Mouse (Mus musculus) frontal cortex, postnatal 10 days (tissue): ENCODE data around the gene Adap2.

Experiments used
- DNase-seq, 2 experiments: peaks; one replicate each; pipeline ENCODE4 v3.0.0; 2022; ENCODE audit warnings: low spot score in 2 of 2, mixed read lengths in 1 of 2

The Adap2 gene

GRCm38 (mm10) chr11:80196351-80196750, 42.4 kb downstream of the Adap2 start:
- DNase-seq, result no peak

DNA sequence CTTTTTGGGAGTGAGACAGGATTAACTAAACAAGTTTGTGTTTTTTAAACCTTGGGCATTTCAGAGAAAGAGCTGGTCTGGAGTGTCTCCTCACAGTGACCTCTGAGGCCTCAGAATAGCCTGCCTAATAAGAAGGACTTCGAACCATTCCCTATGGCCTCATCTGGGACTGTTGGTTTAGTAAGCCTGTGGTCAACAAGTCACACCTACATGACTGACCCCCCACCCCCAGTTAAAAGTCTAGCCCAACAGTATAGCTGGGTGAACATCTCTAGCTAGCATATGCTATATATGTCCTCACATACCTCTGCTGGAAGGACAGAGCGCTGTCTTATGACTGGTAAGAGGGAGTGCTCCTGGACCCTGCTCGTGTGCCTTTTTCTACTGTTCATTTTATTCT, 45.4 kb downstream of the Adap2 start:
- no peak for DNase-seq

GRCm38 (mm10) chr11:80199773-80200172, 45.9 kb downstream of the Adap2 start:
- DNase-seq, result no peak

GRCm38 (mm10) chr11:80200326-80200725, 46.4 kb downstream of the Adap2 start:
- DNase-seq, result no peak

GRCm38 (mm10) chr11:80202296-80202695, 48.4 kb downstream of the Adap2 start:
- DNase-seq, result no peak

- DNase-seq, result no peak
Observed at GRCm38 (mm10) chr11:80204037-80204436, 50.1 kb downstream of the Adap2 start.

DNA sequence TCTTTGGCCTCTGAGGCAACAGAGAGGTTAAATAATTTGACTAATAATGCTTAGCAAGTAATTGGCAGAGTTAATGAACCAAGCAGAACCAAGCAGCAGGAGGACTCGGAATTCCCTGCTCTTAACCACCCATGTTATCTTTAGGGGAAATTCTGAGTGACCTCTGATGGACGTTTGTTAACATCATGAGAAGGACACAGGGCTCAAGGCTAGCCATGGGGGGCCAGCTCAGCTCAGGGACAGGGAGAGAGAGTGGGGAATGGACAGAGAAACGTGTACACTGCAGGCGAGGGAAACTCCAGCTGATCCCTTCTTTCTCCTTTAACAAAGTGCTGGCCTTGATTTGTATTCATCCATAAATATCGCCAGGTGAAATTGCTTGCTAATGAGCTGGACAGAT, 51.0 kb downstream of the Adap2 start:
- no peak for DNase-seq

- no peak for DNase-seq
Observed at GRCm38 (mm10) chr11:80208465-80208859, 54.6 kb downstream of the Adap2 start.

GRCm38 (mm10) chr11:80208860-80209800, 55.2 kb downstream of the Adap2 start, which contains the start of gene Rhot1:
Rhot1 (plus strand) TSS chr11:80209019.
- peak; percentile 88 to 94 for DNase-seq

DNA sequence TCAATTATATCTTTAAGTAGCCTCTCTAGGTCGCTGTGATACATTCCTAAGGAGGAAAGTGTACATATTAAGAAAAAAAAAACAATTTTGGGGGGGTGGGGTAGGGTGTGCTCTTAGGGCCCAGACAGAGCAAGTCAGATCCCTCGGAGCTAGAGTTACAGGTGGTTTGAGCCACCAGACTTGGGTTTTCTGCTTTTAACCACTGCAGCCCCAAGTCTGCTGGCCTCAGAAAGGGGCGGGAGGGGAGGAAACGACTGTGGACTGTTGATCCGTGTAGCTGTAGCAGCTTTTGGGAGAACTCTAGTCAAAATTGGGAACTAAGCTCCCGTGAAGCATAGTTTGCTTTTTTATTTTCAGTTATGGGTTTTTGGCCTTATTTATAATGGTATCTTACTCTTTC, 56.4 kb downstream of the Adap2 start:
- no peak for DNase-seq

DNA sequence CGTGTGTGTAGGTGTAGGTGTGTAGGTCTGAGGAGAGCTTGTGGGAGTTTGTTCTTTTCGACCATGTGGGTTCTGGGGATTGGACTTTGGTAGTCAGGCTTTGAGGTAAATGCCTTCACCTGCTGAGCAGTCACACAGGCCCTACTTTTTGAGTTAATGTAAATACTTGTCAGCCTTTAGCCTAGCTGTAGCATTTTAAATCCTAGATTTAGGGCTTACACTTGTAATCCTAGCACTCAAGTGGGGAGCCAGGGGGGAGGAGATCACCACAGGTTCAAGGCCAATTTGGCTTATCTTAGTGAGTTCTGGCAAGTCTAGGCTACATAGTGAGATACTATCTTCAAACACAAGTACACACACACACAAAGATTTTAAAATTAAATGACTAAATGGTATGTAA, 58.4 kb downstream of the Adap2 start:
- no peak for DNase-seq

DNA sequence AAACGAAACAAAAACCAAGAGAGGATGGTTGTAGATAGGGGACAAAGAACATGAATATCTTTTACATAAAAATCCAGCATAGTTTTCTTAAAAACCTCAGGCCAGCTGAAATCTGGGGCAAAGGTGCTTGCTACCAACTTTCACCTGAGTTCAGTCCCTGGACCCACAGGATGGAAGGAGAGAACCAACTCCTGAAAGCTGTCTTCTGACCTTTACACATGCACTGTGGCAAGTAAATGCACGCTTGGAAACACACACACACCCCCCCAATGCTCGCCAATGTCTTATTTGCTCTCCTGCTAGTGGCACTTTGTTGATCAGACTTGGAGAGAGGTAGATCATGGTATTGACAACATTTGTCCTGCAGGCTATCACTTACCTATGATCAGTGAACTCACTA, 61.4 kb downstream of the Adap2 start:
- no peak for DNase-seq

- no peak for DNase-seq
Observed at GRCm38 (mm10) chr11:80218657-80219293, 64.9 kb downstream of the Adap2 start.
